Mouse (Mus musculus): ENCODE measurements around the gene Txn2. TPM values are rescaled to one million over a fixed set of nuclear protein-coding genes. Genes with fewer than 3 reads are reported as not detected.

Gene Txn2
- polyA plus RNA-seq (2012; ENCODE audit: low replicate concordance): 610 and 613 TPM in 2 replicates

DNA sequence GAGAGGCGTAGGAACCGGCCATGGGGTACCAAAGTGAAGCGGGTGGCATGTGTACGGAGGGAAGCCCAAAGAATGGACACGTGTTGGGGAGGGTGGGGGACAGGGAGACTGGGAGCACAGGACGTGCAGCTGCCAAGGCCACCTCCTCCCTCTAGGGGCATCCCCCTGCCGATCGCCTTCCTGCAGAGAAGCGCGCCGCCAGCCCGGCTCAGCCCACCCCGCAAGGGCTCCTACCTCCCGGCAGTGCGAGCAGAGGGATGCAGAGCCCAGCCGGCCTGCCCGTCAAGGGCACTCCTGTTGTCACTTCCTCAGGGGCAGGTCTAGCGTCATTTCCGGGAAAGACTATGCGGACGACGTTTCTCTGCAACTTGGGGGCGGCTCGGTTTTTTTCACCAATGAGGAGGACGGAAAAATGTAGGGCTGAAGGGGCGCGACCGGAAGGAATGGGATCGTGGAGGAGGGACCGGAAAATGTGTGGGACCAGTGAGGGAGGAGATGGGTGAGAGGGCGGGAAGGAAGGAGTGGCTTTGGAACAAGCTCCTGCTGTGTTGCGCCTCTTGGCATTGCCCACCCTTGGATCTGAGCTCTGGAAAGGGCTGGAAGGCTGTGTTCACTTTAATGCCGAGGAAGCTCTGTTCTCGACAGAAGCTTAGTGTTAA lies at the start of gene Txn2:
Txn2 (minus strand) TSS at position 334 of the 659 bp plus-strand sequence.

GRCm38 (mm10) chr15:77970470-77971292 lies 41.9 kb upstream of the Txn2 start, which contains the start of gene Eif3d:
Gene Eif3d (minus strand): TSS chr15:77970813.

DNA sequence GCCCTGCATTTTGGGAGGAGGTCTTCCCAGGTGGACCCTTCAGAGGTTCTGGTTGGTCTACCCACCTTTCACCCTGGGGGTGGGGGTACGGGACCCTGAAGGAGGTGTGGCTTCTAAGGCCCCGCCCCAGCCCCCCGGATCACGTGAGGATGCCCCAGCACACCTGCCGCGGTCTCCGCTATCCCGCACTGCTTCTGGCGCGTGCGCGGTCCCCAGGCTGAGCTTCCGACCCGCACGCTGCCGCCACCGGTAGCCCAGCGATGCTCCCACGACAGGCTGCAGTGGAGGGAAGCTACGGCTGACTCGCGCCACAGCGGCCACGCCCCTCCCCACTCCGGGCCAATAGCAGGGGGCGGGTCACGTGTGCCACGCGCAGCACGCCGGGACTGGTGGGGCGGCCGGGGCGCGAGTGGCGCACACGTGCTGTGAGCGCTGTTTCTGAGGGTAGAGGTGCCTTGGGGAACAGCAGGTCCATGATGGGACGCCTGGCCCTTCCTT lies 27.6 kb upstream of the Txn2 start, which contains the start of gene Foxred2:
Foxred2 (minus strand) TSS at position 319 of the 498 bp plus-strand sequence.

Other genes starting within 250 kb of the Txn2 start
- gene Apol7e, start 230.1 kb downstream of the Txn2 start, polyA plus RNA-seq (2012; ENCODE audit: low replicate concordance): not detected in 2 replicates
- gene Apol9b, start 200.0 kb downstream of the Txn2 start, polyA plus RNA-seq (2012; ENCODE audit: low replicate concordance): 0.60 and 0.71 TPM in 2 replicates
- gene Apol8, start 172.0 kb downstream of the Txn2 start, polyA plus RNA-seq (2012; ENCODE audit: low replicate concordance): 3.9 and 21.4 TPM in 2 replicates
- 168 and 184 TPM in 2 replicates for gene Myh9, start 86.8 kb downstream of the Txn2 start, polyA plus RNA-seq (2012; ENCODE audit: low replicate concordance)
- 0.30 and 1.1 TPM in 2 replicates for gene Foxred2, start 27.7 kb upstream of the Txn2 start, polyA plus RNA-seq (2012; ENCODE audit: low replicate concordance)
- 24.5 and 39.3 TPM in 2 replicates for gene Eif3d, start 41.8 kb upstream of the Txn2 start, polyA plus RNA-seq (2012; ENCODE audit: low replicate concordance)
- not detected in 2 replicates for gene Cacng2, start 191.0 kb upstream of the Txn2 start, polyA plus RNA-seq (2012; ENCODE audit: low replicate concordance)
- 116 and 190 TPM in 2 replicates for gene Ift27, start 245.1 kb upstream of the Txn2 start, polyA plus RNA-seq (2012; ENCODE audit: low replicate concordance)

Measured in leukemia stem cell, adult 10-12 weeks (primary cell).